Mouse (Mus musculus) urinary bladder, postnatal 10 days (tissue): ENCODE results near the gene Qrich2.
"Not testable (repeated sequence)": the region's sequence is repeated elsewhere in the genome, so short reads cannot be mapped to it uniquely, and the experiment has no call there.

Source experiments
- DNase-seq: peaks from one replicate; pipeline ENCODE4 v3.0.0; 2022; ENCODE audit warnings: low spot score

Qrich2 gene

GRCm38 (mm10) chr11:116429862-116430613 lies 36.0 kb downstream of the Qrich2 start:
- DNase-seq, result no peak

GRCm38 (mm10) chr11:116428872-116429859 lies 36.9 kb downstream of the Qrich2 start:
- DNase-seq, result no peak

- DNase-seq, result no peak
Measured at GRCm38 (mm10) chr11:116426852-116427575, 39.0 kb downstream of the Qrich2 start.

GRCm38 (mm10) chr11:116426328-116426727 lies 39.7 kb downstream of the Qrich2 start:
- DNase-seq, result not testable (repeated sequence)

GRCm38 (mm10) chr11:116424621-116425407 lies 41.2 kb downstream of the Qrich2 start:
- DNase-seq, result no peak

- DNase-seq, result no peak
Measured at GRCm38 (mm10) chr11:116423782-116424620, 42.0 kb downstream of the Qrich2 start.

GRCm38 (mm10) chr11:116423214-116423613 lies 42.8 kb downstream of the Qrich2 start:
- no peak for DNase-seq

- DNase-seq, result no peak
Measured at GRCm38 (mm10) chr11:116422562-116422961, 43.5 kb downstream of the Qrich2 start.

GRCm38 (mm10) chr11:116421102-116421501 lies 44.9 kb downstream of the Qrich2 start:
- no peak for DNase-seq

GRCm38 (mm10) chr11:116418841-116419462 lies 47.1 kb downstream of the Qrich2 start:
- no peak for DNase-seq

GRCm38 (mm10) chr11:116418194-116418840 lies 47.7 kb downstream of the Qrich2 start:
- no peak for DNase-seq

- DNase-seq, result no peak
Measured at GRCm38 (mm10) chr11:116417054-116417453, 49.0 kb downstream of the Qrich2 start.

- DNase-seq, result no peak
Measured at GRCm38 (mm10) chr11:116416196-116416943, 49.7 kb downstream of the Qrich2 start.

- no peak for DNase-seq
Measured at GRCm38 (mm10) chr11:116413631-116414022, 52.4 kb downstream of the Qrich2 start.

- no peak for DNase-seq
Measured at GRCm38 (mm10) chr11:116412904-116413630, 53.0 kb downstream of the Qrich2 start, which contains the start of gene Rnf157. Rnf157 (minus strand) TSS chr11:116413032.

GRCm38 (mm10) chr11:116412028-116412827 lies 53.8 kb downstream of the Qrich2 start:
- no peak for DNase-seq

- DNase-seq, result no peak
Measured at GRCm38 (mm10) chr11:116411582-116411981, 54.5 kb downstream of the Qrich2 start.
